Mouse (Mus musculus): ENCODE results near the gene Spr. TPM values are rescaled to one million over a fixed set of nuclear protein-coding genes. Genes with fewer than 3 reads are reported as not detected.
"Not testable (repeated sequence)": the region's sequence is repeated elsewhere in the genome, so short reads cannot be mapped to it uniquely, and the experiment has no call there.

The Spr gene
- 75.8 and 81.1 TPM in 2 replicates for polyA plus RNA-seq (2015; fragmentation: Nextera tagmentation; extraction: Ambion mirVana)

DNA sequence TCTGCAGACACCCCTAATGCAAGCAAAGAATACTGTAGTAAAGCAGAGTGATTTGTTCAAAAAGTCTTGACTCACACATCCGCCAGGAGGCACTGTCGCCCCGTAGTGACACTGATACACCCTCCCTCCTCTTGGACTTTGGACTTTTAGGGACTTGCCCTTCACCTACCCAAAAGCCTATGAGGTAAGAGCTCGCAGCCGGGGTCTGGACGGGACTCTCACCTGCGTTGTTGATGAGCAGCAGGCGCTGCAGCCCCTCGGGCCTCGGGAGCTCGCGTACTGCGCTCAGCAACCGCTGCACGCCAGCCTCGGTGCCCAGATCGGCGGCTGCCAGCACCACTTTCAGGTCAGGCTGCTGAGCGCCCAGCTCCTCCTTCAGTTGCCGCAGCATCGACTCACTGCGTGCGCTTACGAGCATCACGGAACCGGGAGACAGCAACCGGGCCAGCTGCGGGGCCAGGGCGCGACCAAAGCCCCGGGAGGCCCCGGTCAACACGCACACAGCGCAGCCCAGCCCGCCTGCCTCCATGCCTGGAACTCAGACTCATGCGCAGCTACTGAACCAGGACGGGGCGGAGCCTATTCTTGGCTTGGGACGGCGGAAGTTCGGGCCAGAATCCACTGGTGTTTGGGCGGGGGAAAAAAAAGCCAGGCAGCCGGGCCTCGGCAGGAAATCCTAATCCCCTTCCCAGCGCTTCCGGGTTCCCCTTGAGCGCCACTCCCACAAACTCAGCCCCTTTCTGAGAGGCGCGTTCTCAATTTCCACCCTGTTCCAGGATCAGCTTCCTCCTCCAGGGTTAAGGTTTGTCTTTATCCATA is at the start of gene Spr:
TSS of gene Spr (minus strand) at position 550 of the 819 bp plus-strand sequence.
- peak; percentile 93 for ATAC-seq (ENCODE audit: low FRiP score, low TSS enrichment)
- Histone ChIP-seq H3K9me3 (ENCODE audit: low read length) (no peaks in the 10 kb centered on the region), H3K9ac (replicated peaks; ENCODE audit: low read length) (peak within 1 kb of the TSS; percentile 93), H3K4me3 (ENCODE audit: low read length) (peak within 1 kb of the TSS; percentile 87), H3K4me2 (replicated peaks; ENCODE audit: low read depth, low read length) (peak within 1 kb of the TSS; percentile 57), H3K36me3 (ENCODE audit: insufficient read depth, low read length) (peaks cover 12% of the 10 kb centered on the region; the same call in 1 of the 2 replicates), H3K27me3 (ENCODE audit: insufficient read depth, low read length) (no peaks in the 10 kb centered on the region), H3K4me1 (ENCODE audit: insufficient read depth, low read length) (peaks cover 9% of the 10 kb centered on the region; the same call in 1 of the 2 replicates), H3K27ac (ENCODE audit: low read length) (peak within 1 kb of the TSS; percentile 89)
- WGBS: 0% methylated on average over 49 of the region's 49 CpGs

DNA sequence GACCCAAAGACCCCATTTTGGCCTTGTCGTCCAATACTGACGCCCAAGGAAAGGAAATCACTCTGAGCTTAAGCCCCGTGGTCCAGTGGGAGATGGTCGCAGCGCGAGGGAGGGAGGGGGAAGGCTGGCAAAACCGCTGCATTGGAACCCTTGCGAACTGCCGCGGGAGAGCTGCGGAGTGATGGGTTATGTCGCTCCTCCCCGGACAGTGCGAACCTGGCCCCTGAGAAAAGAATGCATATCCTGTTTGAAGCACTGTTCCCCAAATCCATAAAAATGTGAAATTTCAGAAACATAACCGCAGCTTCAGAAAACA is 49.1 kb upstream of the Spr start:
- peaks cover 38% of the 10 kb centered on the region for H3K4me1 ChIP-seq (ENCODE audit: insufficient read depth, low read length)
- no peak for ATAC-seq (ENCODE audit: low FRiP score, low TSS enrichment)
- H3K27me3 ChIP-seq (ENCODE audit: insufficient read depth, low read length): peaks cover 82% of the 10 kb centered on the region
- WGBS: 1% methylated on average over 15 of the region's 15 CpGs
- H3K27ac ChIP-seq (ENCODE audit: low read length): no peak overlapping the region
- peak overlapping the region; percentile 73 for H3K4me2 ChIP-seq (replicated peaks; ENCODE audit: low read depth, low read length)
- H3K9me3 ChIP-seq (ENCODE audit: low read length): no peaks in the 10 kb centered on the region
- H3K4me3 ChIP-seq (ENCODE audit: low read length): peak overlapping the region; percentile 53
- H3K36me3 ChIP-seq (ENCODE audit: insufficient read depth, low read length): no peaks in the 10 kb centered on the region
- H3K9ac ChIP-seq (replicated peaks; ENCODE audit: low read length): no peak overlapping the region

- Histone ChIP-seq H3K9me3 (ENCODE audit: low read length) (no peaks in the 10 kb centered on the region), H3K9ac (replicated peaks; ENCODE audit: low read length) (no peak overlapping the region), H3K4me1 (ENCODE audit: insufficient read depth, low read length) (peaks cover 38% of the 10 kb centered on the region), H3K27me3 (ENCODE audit: insufficient read depth, low read length) (peaks cover 76% of the 10 kb centered on the region), H3K4me2 (replicated peaks; ENCODE audit: low read depth, low read length) (peak overlapping the region; percentile 73), H3K4me3 (ENCODE audit: low read length) (peak overlapping the region; percentile 53), H3K36me3 (ENCODE audit: insufficient read depth, low read length) (no peaks in the 10 kb centered on the region), H3K27ac (ENCODE audit: low read length) (no peak overlapping the region)
- peak; percentile 57 for ATAC-seq (ENCODE audit: low FRiP score, low TSS enrichment)
- 2% methylated on average over 33 of the region's 33 CpGs for WGBS
Observed at GRCm38 (mm10) chr6:85186033-85186743, 48.6 kb upstream of the Spr start.

GRCm38 (mm10) chr6:85183951-85184350 is 46.4 kb upstream of the Spr start:
- Histone ChIP-seq H3K36me3 (ENCODE audit: insufficient read depth, low read length) (no peaks in the 10 kb centered on the region), H3K27me3 (ENCODE audit: insufficient read depth, low read length) (peaks cover 54% of the 10 kb centered on the region), H3K9me3 (ENCODE audit: low read length) (no peaks in the 10 kb centered on the region), H3K4me1 (ENCODE audit: insufficient read depth, low read length) (peaks cover 21% of the 10 kb centered on the region), H3K9ac (replicated peaks; ENCODE audit: low read length) (no peak overlapping the region), H3K4me3 (ENCODE audit: low read length) (no peak overlapping the region), H3K27ac (ENCODE audit: low read length) (no peak overlapping the region), H3K4me2 (replicated peaks; ENCODE audit: low read depth, low read length) (no peak overlapping the region)
- 58% methylated on average over 3 of the region's 3 CpGs for WGBS
- no peak for ATAC-seq (ENCODE audit: low FRiP score, low TSS enrichment)

DNA sequence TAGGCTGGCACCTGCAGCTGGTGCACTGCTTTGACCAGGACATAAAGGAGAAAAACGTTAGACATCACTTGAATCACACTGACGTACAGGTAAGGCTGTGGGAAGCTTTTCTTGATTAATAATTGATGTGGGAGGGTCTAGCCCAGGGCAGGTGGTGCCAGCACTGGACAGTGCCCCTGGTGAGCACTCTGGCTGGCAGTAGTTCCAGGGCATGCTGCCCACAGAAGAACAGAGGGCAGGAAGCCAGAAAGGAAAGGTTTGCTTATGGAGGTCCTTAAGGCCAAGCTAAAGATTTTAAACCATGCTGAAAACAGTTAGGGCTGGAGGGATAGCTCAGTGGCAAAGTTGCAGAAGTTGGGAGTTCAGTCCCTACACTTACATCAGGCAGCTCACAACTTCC is 42.5 kb upstream of the Spr start:
- no peaks in the 10 kb centered on the region for H3K9me3 ChIP-seq (ENCODE audit: low read length)
- no peak overlapping the region for H3K4me3 ChIP-seq (ENCODE audit: low read length)
- WGBS: 65% methylated on average over 2 of the region's 2 CpGs
- H3K27ac ChIP-seq (ENCODE audit: low read length): no peak overlapping the region
- no peak overlapping the region for H3K4me2 ChIP-seq (replicated peaks; ENCODE audit: low read depth, low read length)
- H3K9ac ChIP-seq (replicated peaks; ENCODE audit: low read length): no peak overlapping the region
- no peaks in the 10 kb centered on the region for H3K36me3 ChIP-seq (ENCODE audit: insufficient read depth, low read length)
- no peaks in the 10 kb centered on the region for H3K4me1 ChIP-seq (ENCODE audit: insufficient read depth, low read length)
- H3K27me3 ChIP-seq (ENCODE audit: insufficient read depth, low read length): peaks cover 16% of the 10 kb centered on the region
- ATAC-seq (ENCODE audit: low FRiP score, low TSS enrichment): no peak

DNA sequence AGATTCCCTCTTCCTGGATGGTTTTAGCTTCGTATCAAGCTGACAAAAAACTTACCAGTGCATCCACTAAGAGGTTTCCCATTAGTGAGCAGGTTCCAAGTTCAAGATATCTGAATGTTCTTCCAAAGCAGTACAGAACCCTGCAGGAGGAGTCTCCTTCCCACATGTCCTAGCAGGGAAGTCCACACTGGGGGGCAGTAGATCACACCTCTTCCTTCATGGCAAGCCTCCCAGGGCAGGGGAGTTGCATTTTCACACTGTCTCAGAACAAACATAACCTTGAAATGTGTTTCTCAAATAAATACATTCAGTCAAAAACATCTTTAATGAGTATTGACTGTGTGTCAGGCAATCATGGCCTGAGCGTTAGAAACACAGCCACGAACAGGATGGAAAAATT is 42.0 kb upstream of the Spr start:
- Histone ChIP-seq H3K36me3 (ENCODE audit: insufficient read depth, low read length) (no peaks in the 10 kb centered on the region), H3K27ac (ENCODE audit: low read length) (no peak overlapping the region), H3K27me3 (ENCODE audit: insufficient read depth, low read length) (peaks cover 15% of the 10 kb centered on the region), H3K4me2 (replicated peaks; ENCODE audit: low read depth, low read length) (no peak overlapping the region), H3K9me3 (ENCODE audit: low read length) (no peaks in the 10 kb centered on the region), H3K4me1 (ENCODE audit: insufficient read depth, low read length) (no peaks in the 10 kb centered on the region), H3K9ac (replicated peaks; ENCODE audit: low read length) (no peak overlapping the region), H3K4me3 (ENCODE audit: low read length) (no peak overlapping the region)
- whole genome bisulfite sequencing: 84% methylated on average over 3 of the region's 3 CpGs
- no peak for ATAC-seq (ENCODE audit: low FRiP score, low TSS enrichment)

DNA sequence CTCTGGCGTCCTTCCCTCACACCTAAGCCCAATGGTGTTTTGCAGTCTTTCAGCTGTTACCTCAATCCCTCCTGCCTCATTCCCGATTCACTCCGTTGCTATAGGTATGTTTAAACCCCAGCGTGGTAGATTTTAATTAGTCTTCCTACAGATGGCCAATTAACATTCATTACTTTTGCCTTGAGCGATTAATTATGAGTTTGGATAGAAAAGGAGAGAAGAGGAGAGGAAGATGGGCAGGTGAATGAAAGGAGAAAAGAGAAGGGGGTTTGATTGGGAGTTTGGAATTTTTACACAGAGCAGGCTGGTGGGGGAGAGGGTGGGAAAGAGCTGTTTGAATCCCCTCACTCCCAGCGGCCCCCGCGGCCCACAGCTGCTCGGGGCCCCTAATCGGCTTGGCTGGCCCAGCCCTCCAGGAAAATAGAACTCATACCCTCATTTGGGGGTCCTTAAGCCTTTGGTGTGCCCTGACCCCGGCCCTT is 27.9 kb upstream of the Spr start:
- Histone ChIP-seq H3K27me3 (ENCODE audit: insufficient read depth, low read length) (0 out of 2 replicates have a peak, but pooled peaks cover 3% of the 10 kb centered on the region), H3K4me2 (replicated peaks; ENCODE audit: low read depth, low read length) (no peak overlapping the region), H3K4me3 (ENCODE audit: low read length) (no peak overlapping the region), H3K36me3 (ENCODE audit: insufficient read depth, low read length) (no peaks in the 10 kb centered on the region), H3K27ac (ENCODE audit: low read length) (no peak overlapping the region), H3K9me3 (ENCODE audit: low read length) (no peaks in the 10 kb centered on the region), H3K9ac (replicated peaks; ENCODE audit: low read length) (no peak overlapping the region), H3K4me1 (ENCODE audit: insufficient read depth, low read length) (no peaks in the 10 kb centered on the region)
- ATAC-seq (ENCODE audit: low FRiP score, low TSS enrichment): no peak
- 64% methylated on average over 11 of the region's 11 CpGs for WGBS

DNA sequence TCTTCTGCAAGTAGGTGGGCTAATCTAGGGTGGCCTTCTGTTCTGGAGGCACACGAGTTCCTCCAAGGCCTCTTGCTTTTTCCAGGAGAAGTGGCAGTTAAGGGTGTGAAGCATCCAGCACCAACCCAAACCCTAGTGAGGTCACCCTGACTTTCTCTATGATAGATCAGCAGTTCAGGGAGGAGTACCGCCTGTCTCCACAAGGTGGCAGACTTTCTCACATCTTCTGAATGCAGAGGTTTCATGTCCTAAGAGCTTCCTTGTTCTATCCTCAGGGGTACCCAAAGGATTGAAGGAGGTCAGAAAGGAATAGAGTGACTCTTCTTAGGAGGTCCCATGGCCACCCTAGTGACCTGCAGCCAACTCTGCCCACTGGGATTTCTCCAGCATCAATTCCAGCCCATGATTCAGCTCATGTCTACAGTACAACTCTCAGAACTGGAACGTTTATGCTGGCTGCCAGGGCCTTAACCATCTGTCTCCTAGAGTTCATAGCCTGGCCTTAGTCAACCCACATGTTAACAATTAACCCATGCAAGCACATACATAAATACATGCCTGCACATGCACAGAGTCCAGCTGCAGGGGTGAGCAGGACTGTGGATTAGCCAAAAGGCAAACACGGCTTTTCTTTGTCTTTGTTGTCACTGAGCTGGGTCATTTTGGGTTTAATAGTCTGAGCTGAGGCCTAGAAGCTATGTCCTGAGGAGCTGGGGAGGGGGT is 22.8 kb upstream of the Spr start:
- H3K4me1 ChIP-seq (ENCODE audit: insufficient read depth, low read length): peaks cover 5% of the 10 kb centered on the region; the same call in 1 of the 2 replicates
- no peaks in the 10 kb centered on the region for H3K36me3 ChIP-seq (ENCODE audit: insufficient read depth, low read length)
- ATAC-seq (ENCODE audit: low FRiP score, low TSS enrichment): 0 out of 2 replicates have a peak, but pooled peaks have one; percentile 57

GRCm38 (mm10) chr6:85159092-85159760 is 21.7 kb upstream of the Spr start:
- WGBS: 26% methylated on average over 6 of the region's 6 CpGs
- H3K36me3 ChIP-seq (ENCODE audit: insufficient read depth, low read length); H3K27me3 ChIP-seq (ENCODE audit: insufficient read depth, low read length); H3K4me3 ChIP-seq (ENCODE audit: low read length); H3K9ac ChIP-seq (replicated peaks; ENCODE audit: low read length); H3K9me3 ChIP-seq (ENCODE audit: low read length); H3K27ac ChIP-seq (ENCODE audit: low read length); H3K4me2 ChIP-seq (replicated peaks; ENCODE audit: low read depth, low read length): not testable (repeated sequence)
- H3K4me1 ChIP-seq (ENCODE audit: insufficient read depth, low read length): peaks cover 12% of the 10 kb centered on the region; the same call in 1 of the 2 replicates
- 0 out of 2 replicates have a peak, but pooled peaks have one; percentile 20 for ATAC-seq (ENCODE audit: low FRiP score, low TSS enrichment)

More for the DNA sequence above, 22.8 kb upstream of the Spr start:
- H3K27me3 ChIP-seq (ENCODE audit: insufficient read depth, low read length): no peaks in the 10 kb centered on the region
- 45% methylated on average over 4 of the region's 4 CpGs for WGBS
- no peaks in the 10 kb centered on the region for H3K9me3 ChIP-seq (ENCODE audit: low read length)
- H3K27ac ChIP-seq (ENCODE audit: low read length): no peak overlapping the region
- H3K9ac ChIP-seq (replicated peaks; ENCODE audit: low read length): no peak overlapping the region
- H3K4me2 ChIP-seq (replicated peaks; ENCODE audit: low read depth, low read length): no peak overlapping the region
- no peak overlapping the region for H3K4me3 ChIP-seq (ENCODE audit: low read length)

Data from kidney, embryonic 16.5 days (tissue).